Mouse (Mus musculus) embryo, embryonic 10.5 days (tissue): ENCODE measurements at regions not wholly inside any gene's neighbourhood (a gene's known extent, or its start where the extent isn't known, plus 50 kb on each side); places are given as distances from the start of the nearest gene placed in this dataset.

Experiments
- DNase-seq: peaks from one replicate; pipeline ENCODE4 v3.0.0-alpha.2; 2015; ENCODE audit warnings: low spot score

GRCm38 (mm10) chr11:22617204-22617874, 105.5 kb downstream of the Tmem17 start:
- DNase-seq, result peak; percentile 84

- no peak for DNase-seq
Observed at GRCm38 (mm10) chr11:22620912-22621705, 109.2 kb downstream of the Tmem17 start.

GRCm38 (mm10) chr11:22621868-22622267, 110.0 kb downstream of the Tmem17 start:
- DNase-seq, result no peak

GRCm38 (mm10) chr11:22622496-22622997, 110.7 kb downstream of the Tmem17 start:
- DNase-seq, result no peak

GRCm38 (mm10) chr11:22626407-22626806, 114.5 kb downstream of the Tmem17 start:
- no peak for DNase-seq

GRCm38 (mm10) chr11:22628497-22628896, 116.6 kb downstream of the Tmem17 start:
- DNase-seq, result no peak

GRCm38 (mm10) chr11:22628979-22629378, 117.1 kb downstream of the Tmem17 start:
- no peak for DNase-seq

GRCm38 (mm10) chr11:22629581-22629980, 117.7 kb downstream of the Tmem17 start:
- peak; percentile 36 for DNase-seq

- DNase-seq, result no peak
Observed at GRCm38 (mm10) chr11:22629991-22630390, 118.1 kb downstream of the Tmem17 start.

GRCm38 (mm10) chr11:22630982-22631381, 119.1 kb downstream of the Tmem17 start:
- DNase-seq, result no peak

GRCm38 (mm10) chr11:22631606-22632313, 119.9 kb downstream of the Tmem17 start:
- DNase-seq, result peak; percentile 80

- DNase-seq, result no peak
Observed at GRCm38 (mm10) chr11:22632314-22632700, 120.4 kb downstream of the Tmem17 start.

- DNase-seq, result no peak
Observed at GRCm38 (mm10) chr11:22632988-22633387, 121.1 kb downstream of the Tmem17 start.

- DNase-seq, result no peak
Observed at GRCm38 (mm10) chr11:22633961-22634360, 122.1 kb downstream of the Tmem17 start.

- no peak for DNase-seq
Observed at GRCm38 (mm10) chr11:22635021-22635420, 123.1 kb downstream of the Tmem17 start.

GRCm38 (mm10) chr11:22636321-22636720, 124.4 kb downstream of the Tmem17 start:
- DNase-seq, result no peak

- DNase-seq, result no peak
Observed at GRCm38 (mm10) chr11:22636761-22637557, 125.1 kb downstream of the Tmem17 start.

- DNase-seq, result no peak
Observed at GRCm38 (mm10) chr11:22638171-22638570, 126.3 kb downstream of the Tmem17 start.

GRCm38 (mm10) chr11:22638700-22639099, 126.8 kb downstream of the Tmem17 start:
- DNase-seq, result no peak

- no peak for DNase-seq
Observed at GRCm38 (mm10) chr11:22640371-22640990, 128.6 kb downstream of the Tmem17 start.

GRCm38 (mm10) chr11:22641450-22641849, 129.6 kb downstream of the Tmem17 start:
- no peak for DNase-seq
